Mouse (Mus musculus): Measurements from ENCODE around the gene Usp21. TPM values are rescaled to one million over a fixed set of nuclear protein-coding genes. Genes with fewer than 3 reads are reported as not detected.

The Usp21 gene
- 48.5 to 60.7 TPM (median 55.3 TPM) in 4 replicates for total RNA-seq (2023; ENCODE audit: inconsistent age)

DNA sequence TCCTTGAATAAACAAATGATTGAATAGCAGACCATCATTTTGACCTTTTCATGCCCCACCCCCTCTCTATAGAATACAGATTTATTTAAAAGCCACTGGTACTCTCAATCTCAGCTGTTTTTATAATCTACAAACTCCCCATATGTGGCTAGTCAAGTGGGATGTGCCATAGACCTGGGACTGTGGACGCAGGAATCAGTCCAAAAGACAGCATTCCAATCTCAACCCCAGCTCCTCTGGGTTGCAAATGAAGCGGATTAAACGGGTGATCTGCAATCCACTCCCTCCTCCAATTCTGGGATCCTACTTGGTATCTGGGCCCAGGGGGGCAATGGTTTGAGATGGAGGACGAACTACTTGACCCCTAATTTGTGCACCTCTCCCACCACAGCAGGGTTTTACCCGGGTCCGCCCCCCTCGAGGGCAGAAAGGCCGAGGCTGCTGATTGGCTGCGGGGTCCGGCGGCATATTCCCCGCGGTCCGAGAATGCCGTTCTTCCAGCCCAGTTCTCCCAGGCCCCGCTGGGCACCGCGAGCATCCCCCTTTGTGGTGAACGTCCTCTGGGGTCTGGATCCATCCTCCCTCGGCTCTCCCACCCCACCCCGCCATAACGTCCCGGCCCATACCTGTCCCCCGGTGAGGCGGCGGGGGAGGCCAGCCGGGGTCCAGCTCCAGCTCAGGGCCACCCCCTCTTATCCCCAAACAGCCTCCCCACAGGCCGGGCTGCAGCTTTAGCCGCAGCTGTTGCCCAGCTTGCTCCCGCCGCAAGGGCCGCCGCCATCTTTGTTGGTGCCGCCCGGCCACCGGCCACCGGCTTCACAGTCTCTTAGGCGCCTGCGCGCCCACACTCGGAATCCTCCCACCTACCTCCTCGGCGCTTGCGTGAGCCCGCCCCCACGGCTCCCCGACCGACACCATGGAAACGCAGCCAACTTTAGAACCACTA lies at the start of gene Usp21:
Gene Usp21 (minus strand): TSS at position 856 of the 946 bp plus-strand sequence.

DNA sequence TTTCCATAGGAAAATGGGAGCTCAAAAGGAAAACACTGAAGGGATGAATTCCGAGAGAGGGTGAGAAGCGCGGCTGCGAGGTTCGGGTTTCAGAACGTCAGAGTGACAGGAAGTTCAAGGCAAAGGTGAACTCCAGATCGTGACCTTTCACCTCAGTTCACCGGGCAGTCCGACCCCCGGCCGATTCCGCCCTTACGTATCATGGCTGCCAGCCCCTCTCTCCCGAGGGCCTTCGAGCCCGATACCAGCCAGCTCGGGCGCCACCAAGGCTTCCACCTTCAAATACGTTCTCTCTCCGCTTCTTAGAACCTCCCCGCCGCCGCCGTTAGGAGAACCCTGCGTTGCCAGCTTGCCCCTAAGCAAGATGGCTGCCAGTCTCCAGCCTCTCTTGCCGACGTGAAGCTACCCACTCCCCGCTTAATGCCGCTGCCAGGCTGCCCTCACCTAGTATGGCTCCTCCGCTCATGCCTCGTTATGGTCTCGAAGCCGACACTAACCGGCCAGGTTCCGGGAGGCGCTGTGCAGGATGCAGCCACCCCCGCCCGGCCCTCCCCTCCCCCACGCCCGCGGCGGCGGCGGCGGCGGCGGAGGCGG lies 41.1 kb upstream of the Usp21 start, which contains the start of gene Dedd:
Gene Dedd (plus strand): TSS at position 307 of the 594 bp plus-strand sequence.

DNA sequence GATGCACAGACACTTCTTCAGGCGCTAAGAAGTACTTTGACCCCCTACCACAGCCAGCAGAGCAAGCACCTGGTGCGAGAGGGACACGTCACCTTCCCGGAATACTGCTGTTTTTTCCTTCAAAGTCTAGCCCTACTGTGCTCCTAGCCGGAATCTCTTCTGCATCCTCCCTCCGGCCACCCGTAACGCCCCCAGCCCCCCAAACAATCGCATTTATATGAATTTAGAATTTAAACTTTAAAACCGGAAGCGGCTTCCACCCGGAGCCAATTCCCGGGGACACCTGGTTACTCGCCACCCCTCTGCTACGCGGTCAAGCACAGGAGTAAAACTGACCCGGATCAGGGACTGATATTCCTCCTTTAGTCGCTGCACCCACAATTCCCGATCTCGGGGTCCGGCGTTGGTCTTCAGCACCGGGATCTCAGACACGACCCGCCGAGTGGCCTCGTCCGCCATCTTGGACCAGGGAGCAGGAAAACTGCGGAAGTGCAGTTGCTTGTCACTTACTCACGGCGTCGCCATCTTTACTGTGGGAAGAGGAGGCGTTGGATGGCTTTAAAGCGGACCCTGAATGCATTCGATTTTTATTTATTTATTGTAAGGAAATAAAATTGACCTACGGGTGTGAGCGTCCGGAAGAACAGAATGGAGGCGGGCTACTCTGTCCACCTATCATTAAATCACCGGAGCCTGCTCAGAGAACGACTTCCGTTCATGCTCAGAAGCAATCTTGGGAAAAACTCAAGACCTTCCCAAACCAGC lies 6.7 kb upstream of the Usp21 start, which contains the start of gene Ufc1:
Gene Ufc1 (minus strand): TSS at position 727 of the 765 bp plus-strand sequence.

DNA sequence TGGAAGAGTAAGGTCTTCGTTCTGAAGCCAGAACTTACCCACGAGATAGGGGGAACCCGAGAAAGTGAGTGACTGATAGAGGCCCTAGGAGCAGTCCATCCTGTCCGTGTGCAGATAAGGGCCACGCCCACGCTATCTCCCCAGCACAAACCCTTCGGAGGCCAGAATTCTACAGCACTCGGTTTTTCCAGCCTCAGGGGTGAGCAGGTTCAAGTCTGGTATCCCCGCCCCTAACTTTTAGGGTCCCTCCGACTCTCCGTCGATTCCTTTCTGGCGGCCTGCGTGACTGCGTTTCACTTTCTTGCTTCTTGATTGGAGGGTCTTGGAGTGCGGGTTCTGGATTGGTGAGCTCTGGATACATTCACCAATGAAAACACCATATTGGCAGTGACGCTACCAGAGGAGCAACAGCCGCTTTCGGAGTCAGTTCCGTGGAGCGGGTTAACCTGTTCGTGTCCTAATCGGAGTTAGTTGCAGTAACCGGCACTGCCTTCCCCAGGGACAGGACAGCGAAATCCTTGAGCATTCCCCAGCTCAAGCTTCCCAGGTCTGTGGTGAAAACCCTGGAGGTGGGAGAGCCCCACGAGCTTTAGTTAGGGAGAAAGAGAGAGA lies 6.8 kb downstream of the Usp21 start, which contains the start of gene Ppox:
Gene Ppox (minus strand): TSS at position 271 of the 612 bp plus-strand sequence.

DNA sequence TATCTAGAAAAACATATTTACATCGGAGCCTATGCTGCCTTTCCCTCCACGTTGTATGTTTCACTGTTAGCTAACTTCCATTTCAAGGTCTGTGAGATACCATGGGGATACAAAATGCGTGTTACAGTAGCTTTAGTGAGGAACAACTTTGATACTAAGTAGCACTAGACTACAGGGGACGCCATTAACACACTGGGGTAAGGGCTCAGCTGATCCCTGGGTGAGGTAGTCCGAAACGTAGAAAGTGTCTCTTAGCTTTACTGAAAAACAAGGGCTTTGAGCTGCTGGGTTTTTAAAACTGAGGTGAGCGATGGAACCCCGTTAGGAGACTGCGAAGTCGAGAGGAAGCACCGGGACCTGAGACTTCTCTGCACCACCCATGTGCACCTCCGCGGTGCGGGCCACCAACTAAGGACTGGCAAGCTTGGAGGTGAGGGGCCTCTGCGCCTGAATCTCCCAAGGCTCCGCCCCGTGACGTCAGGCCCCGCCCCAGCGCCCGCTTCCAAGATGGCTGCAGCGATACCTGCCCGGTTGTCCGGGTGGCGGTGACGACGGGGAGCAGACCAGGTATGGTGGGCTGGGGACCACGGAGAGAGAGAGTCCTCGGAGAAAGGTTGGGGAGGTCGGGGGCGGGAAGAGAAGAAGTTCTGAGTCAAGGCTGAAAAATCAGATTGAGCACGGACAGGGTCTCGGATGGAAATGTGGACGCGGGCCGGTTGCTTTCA lies 17.8 kb downstream of the Usp21 start, which contains the start of gene B4galt3:
Gene B4galt3 (plus strand): TSS at position 481 of the 725 bp plus-strand sequence.

DNA sequence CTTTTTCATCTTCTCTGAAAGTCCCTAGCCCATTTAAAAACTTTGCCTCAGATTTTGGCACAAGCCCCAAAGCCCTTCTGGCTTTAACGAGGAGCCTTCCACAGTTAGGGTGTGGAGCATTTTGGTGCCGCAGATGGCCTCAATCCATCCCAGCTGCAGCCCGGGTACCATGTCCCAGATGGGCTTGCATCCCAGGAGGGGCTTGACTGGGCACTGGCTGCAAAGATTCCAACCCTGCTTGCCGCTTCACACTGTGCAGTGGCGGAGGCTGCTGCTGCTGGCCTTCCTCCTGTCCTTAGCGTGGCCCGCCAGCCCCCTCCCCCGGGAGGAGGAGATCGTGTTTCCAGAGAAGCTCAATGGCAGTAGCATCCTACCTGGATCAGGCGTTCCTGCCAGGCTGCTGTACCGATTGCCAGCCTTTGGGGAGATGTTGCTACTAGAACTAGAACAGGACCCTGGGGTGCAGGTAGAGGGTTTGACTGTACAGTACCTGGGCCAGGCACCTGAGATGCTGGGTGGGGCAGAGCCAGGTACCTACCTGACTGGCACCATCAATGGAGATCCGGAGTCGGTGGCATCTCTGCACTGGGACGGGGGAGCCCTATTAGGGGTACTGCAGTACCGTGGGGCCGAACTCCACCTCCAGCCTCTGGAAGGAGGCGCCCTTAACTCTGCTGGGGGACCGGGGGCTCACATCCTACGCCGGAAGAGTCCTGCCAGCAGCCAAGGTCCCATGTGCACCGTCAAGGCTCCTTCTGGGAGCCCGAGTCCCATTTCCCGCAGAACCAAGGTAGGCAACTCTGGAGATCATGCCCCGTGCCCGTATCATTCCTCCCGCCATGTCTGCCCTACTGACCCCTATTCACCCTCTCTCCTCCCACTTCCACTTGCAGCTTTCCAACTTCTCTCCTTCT lies 36.9 kb downstream of the Usp21 start, which contains the start of gene Ndufs2:
Gene Ndufs2 (minus strand): TSS at position 709 of the 914 bp plus-strand sequence.

DNA sequence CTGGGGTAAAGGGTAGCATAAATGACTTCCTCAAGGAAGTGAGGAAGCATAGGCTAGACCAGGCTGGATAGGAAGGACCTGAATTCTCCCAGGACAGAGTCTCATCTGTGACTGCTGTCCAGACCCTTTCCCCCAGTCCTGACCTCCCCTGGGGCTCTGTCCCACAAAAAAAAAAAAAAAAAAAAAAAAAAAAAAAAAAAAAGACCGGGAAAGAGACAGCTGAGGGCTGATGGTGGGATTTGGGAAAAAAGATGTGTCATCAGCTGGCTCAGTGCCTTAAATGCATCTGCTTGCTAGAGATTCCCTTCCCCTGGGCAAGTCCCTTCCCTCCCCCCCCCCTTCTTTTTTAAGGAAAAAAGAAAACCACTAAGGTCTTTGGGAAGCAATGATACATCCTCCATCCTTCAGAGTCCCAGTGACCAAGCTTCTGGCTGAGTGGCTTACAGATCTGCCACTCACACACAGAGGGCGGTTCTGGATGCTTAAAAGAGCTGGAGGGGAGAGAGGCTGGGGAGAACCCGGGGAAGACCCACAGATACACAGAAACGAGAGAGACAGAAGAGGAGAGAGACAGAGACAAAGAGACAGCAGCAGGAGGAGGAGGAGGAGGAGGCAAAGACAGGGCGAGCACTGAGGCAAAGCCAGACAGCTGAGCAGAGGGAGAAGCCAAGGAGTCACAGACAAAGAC lies 37.7 kb downstream of the Usp21 start, which contains the start of gene Adamts4:
Gene Adamts4 (plus strand): TSS at position 509 of the 688 bp plus-strand sequence.

DNA sequence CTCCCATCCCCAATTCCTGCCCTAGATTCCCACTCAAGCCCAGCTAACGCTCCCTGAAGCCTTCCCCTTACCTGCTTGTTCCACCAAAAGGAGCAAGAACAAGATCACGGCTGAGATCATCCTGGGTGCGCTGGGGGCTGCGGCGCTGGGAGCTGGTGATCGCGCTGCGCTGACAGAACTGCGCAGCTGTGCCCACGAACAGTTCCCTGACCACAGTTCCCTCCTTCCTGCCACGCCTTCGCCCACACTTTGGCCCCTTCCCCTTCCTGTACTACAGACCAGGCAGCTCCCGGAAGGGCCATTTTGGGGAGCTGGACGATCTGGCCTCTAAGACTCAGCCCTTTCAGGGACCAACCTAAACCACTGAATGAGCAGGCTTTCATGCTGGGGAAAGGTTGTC lies 53.7 kb downstream of the Usp21 start, which contains the start of gene Fcer1g:
Gene Fcer1g (minus strand): TSS at position 240 of the 400 bp plus-strand sequence.

Other genes starting within 250 kb of the Usp21 start
- gene Fcgr3, start 223.1 kb downstream of the Usp21 start, total RNA-seq (2023; ENCODE audit: inconsistent age): 1.7 to 2.7 TPM (median 2.1 TPM) in 4 replicates
- 0.67 to 2.6 TPM (median 1.1 TPM) in 4 replicates for gene Cfap126, start 174.1 kb downstream of the Usp21 start, total RNA-seq (2023; ENCODE audit: inconsistent age)
- gene Sdhc, start 137.4 kb downstream of the Usp21 start, total RNA-seq (2023; ENCODE audit: inconsistent age): 89.4 to 111 TPM (median 94.1 TPM) in 4 replicates
- not detected in 4 replicates for gene Mpz, start 137.3 kb downstream of the Usp21 start, total RNA-seq (2023; ENCODE audit: inconsistent age)
- gene Pcp4l1, start 91.7 kb downstream of the Usp21 start, total RNA-seq (2023; ENCODE audit: inconsistent age): not detected in 4 replicates
- not detected in 4 replicates for gene Nr1i3, start 74.0 kb downstream of the Usp21 start, total RNA-seq (2023; ENCODE audit: inconsistent age)
- 21.8 to 26.5 TPM (median 24.2 TPM) in 4 replicates for gene Tomm40l, start 65.5 kb downstream of the Usp21 start, total RNA-seq (2023; ENCODE audit: inconsistent age)
- gene Apoa2, start 62.9 kb downstream of the Usp21 start, total RNA-seq (2023; ENCODE audit: inconsistent age): not detected in 4 replicates
- 4.7 to 12.2 TPM (median 7.7 TPM) in 4 replicates for gene Fcer1g, start 53.6 kb downstream of the Usp21 start, total RNA-seq (2023; ENCODE audit: inconsistent age)
- gene Adamts4, start 37.6 kb downstream of the Usp21 start, total RNA-seq (2023; ENCODE audit: inconsistent age): not detected in 4 replicates
- 120 to 147 TPM (median 125 TPM) in 4 replicates for gene Ndufs2, start 36.6 kb downstream of the Usp21 start, total RNA-seq (2023; ENCODE audit: inconsistent age)
- 79.8 to 117 TPM (median 101 TPM) in 4 replicates for gene B4galt3, start 17.7 kb downstream of the Usp21 start, total RNA-seq (2023; ENCODE audit: inconsistent age)
- 60.4 to 71.5 TPM (median 66.1 TPM) in 4 replicates for gene Ppox, start 6.8 kb downstream of the Usp21 start, total RNA-seq (2023; ENCODE audit: inconsistent age)
- gene Ufc1, start 7.0 kb upstream of the Usp21 start, total RNA-seq (2023; ENCODE audit: inconsistent age): 44.8 to 53.1 TPM (median 48.1 TPM) in 4 replicates
- 31.3 to 39.4 TPM (median 34.5 TPM) in 4 replicates for gene Dedd, start 41.2 kb upstream of the Usp21 start, total RNA-seq (2023; ENCODE audit: inconsistent age)
- gene Nit1, start 57.7 kb upstream of the Usp21 start, total RNA-seq (2023; ENCODE audit: inconsistent age): 26.8 to 31.8 TPM (median 28.6 TPM) in 4 replicates
- 67.5 to 78.8 TPM (median 74.9 TPM) in 4 replicates for gene Pfdn2, start 57.7 kb upstream of the Usp21 start, total RNA-seq (2023; ENCODE audit: inconsistent age)
- gene Klhdc9, start 72.8 kb upstream of the Usp21 start, total RNA-seq (2023; ENCODE audit: inconsistent age): 0.32 to 0.58 TPM (median 0.45 TPM) in 4 replicates
- gene Nectin4, start 82.1 kb upstream of the Usp21 start, total RNA-seq (2023; ENCODE audit: inconsistent age): 0.21 to 0.58 TPM (median 0.45 TPM) in 4 replicates
- gene Arhgap30, start 101.0 kb upstream of the Usp21 start, total RNA-seq (2023; ENCODE audit: inconsistent age): 295 to 311 TPM (median 296 TPM) in 4 replicates
- 168 to 206 TPM (median 179 TPM) in 4 replicates for gene Usf1, start 123.3 kb upstream of the Usp21 start, total RNA-seq (2023; ENCODE audit: inconsistent age)
- gene Tstd1, start 130.9 kb upstream of the Usp21 start, total RNA-seq (2023; ENCODE audit: inconsistent age): 6.4 to 19.0 TPM (median 10.9 TPM) in 4 replicates
- gene F11r, start 149.5 kb upstream of the Usp21 start, total RNA-seq (2023; ENCODE audit: inconsistent age): 0.27 to 1.3 TPM (median 0.89 TPM) in 4 replicates
- 8.7 to 11.8 TPM (median 9.2 TPM) in 4 replicates for gene Alyref2, start 215.5 kb upstream of the Usp21 start, total RNA-seq (2023; ENCODE audit: inconsistent age)
- gene Itln1, start 247.3 kb upstream of the Usp21 start, total RNA-seq (2023; ENCODE audit: inconsistent age): not detected in 4 replicates

Data from B cell, adult (primary cell).